Comparison of ENCODE assay signal across 8 mouse cellular contexts in genomic region chr4:139352832-139353231, GRCm38 (mm10). TPM values are rescaled to one million over a fixed set of nuclear protein-coding genes. Genes with fewer than 3 reads are reported as not detected.
A peak's percentile ranks its signal among the peaks of the same experiment; 100 is the strongest.
DNase-seq lines count a peak whose midpoint lies in the region; ATAC-seq lines count a peak whose summit lies in the region.

No protein-coding gene starts in this region.

- H3K27ac ChIP-seq in kidney, embryonic 14.5 days (ENCODE audit: low read depth, low read length): peak overlapping the region; percentile 98
- peak overlapping the region; percentile 69; the same call in 1 of the 2 replicates for H3K27ac ChIP-seq in brown adipose tissue, adult 24 weeks (replicated peaks; ENCODE audit: low read depth, low read length)
- H3K27ac ChIP-seq in hindbrain, embryonic 15.5 days (replicated peaks): peak overlapping the region; percentile 97
- H3K27ac ChIP-seq in midbrain, embryonic 14.5 days (replicated peaks; ENCODE audit: low read depth, low read length): peak overlapping the region; percentile 96

- ATAC-seq in kidney, embryonic 14.5 days (ENCODE audit: low FRiP score, low TSS enrichment): no peak
- ATAC-seq in hindbrain, embryonic 15.5 days (ENCODE audit: low FRiP score, low read depth): 0 out of 2 replicates have a peak, but pooled peaks have one; percentile 9
- no peak for ATAC-seq in midbrain, embryonic 14.5 days (ENCODE audit: low FRiP score, low TSS enrichment)

- peak overlapping the region; percentile 80 for H3K4me3 ChIP-seq in kidney, embryonic 14.5 days (ENCODE audit: low read length)
- H3K4me3 ChIP-seq in brown adipose tissue, adult 24 weeks (ENCODE audit: insufficient read depth, low read depth, low read length): peak overlapping the region; percentile 91
- peak overlapping the region; percentile 72 for H3K4me3 ChIP-seq in hindbrain, embryonic 15.5 days
- H3K4me3 ChIP-seq in midbrain, embryonic 14.5 days (replicated peaks; ENCODE audit: low read depth, low read length): peak overlapping the region; percentile 67

- H3K36me3 ChIP-seq in kidney, embryonic 14.5 days (ENCODE audit: control insufficient read depth, insufficient read depth, low read length): peaks cover 49% of the 10 kb centered on the region
- peaks cover 34% of the 10 kb centered on the region for H3K36me3 ChIP-seq in hindbrain, embryonic 15.5 days
- H3K36me3 ChIP-seq in midbrain, embryonic 14.5 days (ENCODE audit: control insufficient read depth, insufficient read depth, low read length): peaks cover 57% of the 10 kb centered on the region

- H3K4me1 ChIP-seq in kidney, embryonic 14.5 days (ENCODE audit: control insufficient read depth, insufficient read depth, low read length): peaks cover 9% of the 10 kb centered on the region
- H3K4me1 ChIP-seq in brown adipose tissue, adult 24 weeks (ENCODE audit: control insufficient read depth, insufficient read depth, insufficient read length, low read length): peaks cover 8% of the 10 kb centered on the region
- H3K4me1 ChIP-seq in hindbrain, embryonic 15.5 days (replicated peaks): peaks cover 19% of the 10 kb centered on the region
- H3K4me1 ChIP-seq in midbrain, embryonic 14.5 days (ENCODE audit: control insufficient read depth, insufficient read depth, low read length): peaks cover 14% of the 10 kb centered on the region

- no peaks in the 10 kb centered on the region for H3K9me3 ChIP-seq in kidney, embryonic 14.5 days (ENCODE audit: control insufficient read depth, low read length)
- no peaks in the 10 kb centered on the region for H3K9me3 ChIP-seq in hindbrain, embryonic 15.5 days
- no peaks in the 10 kb centered on the region for H3K9me3 ChIP-seq in midbrain, embryonic 14.5 days (ENCODE audit: control insufficient read depth, low read length)

- WGBS in kidney, embryonic 14.5 days: 0% methylated on average over 7 of the region's 7 CpGs
- WGBS in hindbrain, embryonic 15.5 days: 1% methylated on average over 7 of the region's 7 CpGs
- under 1% methylated on average over 7 of the region's 7 CpGs for WGBS in midbrain, embryonic 14.5 days

- DNase-seq in kidney, postnatal 4 days: no peak
- no peak for DNase-seq in midbrain, embryonic 14.5 days
- DNase-seq in layer of hippocampus, postnatal 36 days: no peak
- DNase-seq in spleen, adult 12 weeks (ENCODE audit: low spot score): no peak
- DNase-seq in urinary bladder, adult 18-20 months (ENCODE audit: low spot score in 2 of 2): no peak

- H3K9ac ChIP-seq in kidney, embryonic 14.5 days (ENCODE audit: low read depth, low read length): peak overlapping the region; percentile 91
- peak overlapping the region; percentile 86 for H3K9ac ChIP-seq in hindbrain, embryonic 15.5 days
- H3K9ac ChIP-seq in midbrain, embryonic 14.5 days (replicated peaks; ENCODE audit: low read length): peak overlapping the region; percentile 87

- H3K4me2 ChIP-seq in kidney, embryonic 14.5 days (replicated peaks; ENCODE audit: low read depth, low read length): peak overlapping the region; percentile 92
- H3K4me2 ChIP-seq in hindbrain, embryonic 15.5 days: peak overlapping the region; percentile 94
- H3K4me2 ChIP-seq in midbrain, embryonic 14.5 days (ENCODE audit: low read length): peak overlapping the region; percentile 89

- H3K27me3 ChIP-seq in kidney, embryonic 14.5 days (ENCODE audit: control insufficient read depth, insufficient read depth, low read length): no peaks in the 10 kb centered on the region
- no peaks in the 10 kb centered on the region for H3K27me3 ChIP-seq in hindbrain, embryonic 15.5 days
- H3K27me3 ChIP-seq in midbrain, embryonic 14.5 days (ENCODE audit: control insufficient read depth, insufficient read depth, low read length): no peaks in the 10 kb centered on the region

RNA-seq across cellular contexts. Expression of gene Ubr4, which starts 0.4 kb away (rescaled TPM):
- 69.0 and 88.6 TPM in 2 replicates for polyA plus RNA-seq in kidney, embryonic 14.5 days (2014; fragmentation: Nextera tagmentation; extraction: Ambion mirVana)
- 32.5 and 43.2 TPM in 2 replicates for polyA plus RNA-seq in brown adipose tissue, adult 24 weeks (2012; ENCODE audit: insufficient read depth, insufficient read length, missing spikeins)
- 95.6 and 96.8 TPM in 2 replicates for polyA plus RNA-seq in hindbrain, embryonic 15.5 days (2015; fragmentation: Nextera tagmentation; extraction: Ambion mirVana)
- 83.3 and 97.3 TPM in 2 replicates for polyA plus RNA-seq in midbrain, embryonic 14.5 days (2014; fragmentation: Nextera tagmentation; extraction: Ambion mirVana)
- 100 to 1,000 TPM; 149 to 168 TPM for total RNA-seq in layer of hippocampus, postnatal 36 days (2021)

RNA-seq across cellular contexts. Expression of gene Emc1, which starts 0.4 kb away (rescaled TPM):
- polyA plus RNA-seq in kidney, embryonic 14.5 days (2014; fragmentation: Nextera tagmentation; extraction: Ambion mirVana): 13.1 and 25.8 TPM in 2 replicates
- polyA plus RNA-seq in brown adipose tissue, adult 24 weeks (2012; ENCODE audit: insufficient read depth, insufficient read length, missing spikeins): 14.1 and 14.7 TPM in 2 replicates
- 45.0 and 45.9 TPM in 2 replicates for polyA plus RNA-seq in hindbrain, embryonic 15.5 days (2015; fragmentation: Nextera tagmentation; extraction: Ambion mirVana)
- 33.5 and 35.2 TPM in 2 replicates for polyA plus RNA-seq in midbrain, embryonic 14.5 days (2014; fragmentation: Nextera tagmentation; extraction: Ambion mirVana)
- 10 to 100 TPM; 87.9 to 89.8 TPM for total RNA-seq in layer of hippocampus, postnatal 36 days (2021)

RNA-seq across cellular contexts. Expression of gene Mrto4, which starts 0.5 kb away (rescaled TPM):
- 134 and 143 TPM in 2 replicates for polyA plus RNA-seq in kidney, embryonic 14.5 days (2014; fragmentation: Nextera tagmentation; extraction: Ambion mirVana)
- 16.7 and 22.2 TPM in 2 replicates for polyA plus RNA-seq in brown adipose tissue, adult 24 weeks (2012; ENCODE audit: insufficient read depth, insufficient read length, missing spikeins)
- polyA plus RNA-seq in hindbrain, embryonic 15.5 days (2015; fragmentation: Nextera tagmentation; extraction: Ambion mirVana): 82.2 and 85.6 TPM in 2 replicates
- 76.5 and 81.1 TPM in 2 replicates for polyA plus RNA-seq in midbrain, embryonic 14.5 days (2014; fragmentation: Nextera tagmentation; extraction: Ambion mirVana)
- total RNA-seq in layer of hippocampus, postnatal 36 days (2021): 10 to 100 TPM; 48.1 to 48.3 TPM

RNA-seq across cellular contexts. Expression of gene Akr7a5, which starts 42.3 kb away (rescaled TPM):
- polyA plus RNA-seq in kidney, embryonic 14.5 days (2014; fragmentation: Nextera tagmentation; extraction: Ambion mirVana): 139 and 141 TPM in 2 replicates
- polyA plus RNA-seq in brown adipose tissue, adult 24 weeks (2012; ENCODE audit: insufficient read depth, insufficient read length, missing spikeins): 48.3 and 52.7 TPM in 2 replicates
- 64.8 and 66.2 TPM in 2 replicates for polyA plus RNA-seq in hindbrain, embryonic 15.5 days (2015; fragmentation: Nextera tagmentation; extraction: Ambion mirVana)
- 55.7 and 64.2 TPM in 2 replicates for polyA plus RNA-seq in midbrain, embryonic 14.5 days (2014; fragmentation: Nextera tagmentation; extraction: Ambion mirVana)
- total RNA-seq in layer of hippocampus, postnatal 36 days (2021): 10 to 100 TPM; 32.1 to 32.3 TPM

RNA-seq across cellular contexts. Expression of gene Pqlc2, which starts 42.3 kb away (rescaled TPM):
- polyA plus RNA-seq in kidney, embryonic 14.5 days (2014; fragmentation: Nextera tagmentation; extraction: Ambion mirVana): 10.4 and 13.3 TPM in 2 replicates
- 4.5 TPM in 2 replicates for polyA plus RNA-seq in brown adipose tissue, adult 24 weeks (2012; ENCODE audit: insufficient read depth, insufficient read length, missing spikeins)
- polyA plus RNA-seq in hindbrain, embryonic 15.5 days (2015; fragmentation: Nextera tagmentation; extraction: Ambion mirVana): 13.9 and 14.0 TPM in 2 replicates
- polyA plus RNA-seq in midbrain, embryonic 14.5 days (2014; fragmentation: Nextera tagmentation; extraction: Ambion mirVana): 10.6 and 11.5 TPM in 2 replicates
- 10 to 100 TPM; 11.9 to 13.2 TPM for total RNA-seq in layer of hippocampus, postnatal 36 days (2021)
